Mouse (Mus musculus) thymus, postnatal 0 days (tissue): ENCODE data around the gene Cyp46a1. TPM values are rescaled to one million over a fixed set of nuclear protein-coding genes. Genes with fewer than 3 reads are reported as not detected.

ENCODE experiments used
- DNase-seq: peaks from one replicate; pipeline ENCODE4 v3.0.0-alpha.2; 2015; ENCODE audit warnings: low spot score
- polyA plus RNA-seq: library from polyadenylated mRNA; unstranded; fragments of >200 nt; fragmentation: Nextera tagmentation; extraction: Ambion mirVana; gene quantifications from 2 replicates; pipeline ENCODE4 v1.2.1, GENCODE M21; 2015

Cyp46a1 gene
- polyA plus RNA-seq, 1 experiment from 2014 or later: 0.36 TPM

- no peak for DNase-seq
Measured at GRCm38 (mm10) chr12:108355271-108355670, 21.1 kb downstream of the Cyp46a1 start.

GRCm38 (mm10) chr12:108355986-108356385, 21.8 kb downstream of the Cyp46a1 start:
- DNase-seq: no peak

- peak; percentile 48 for DNase-seq
Measured at GRCm38 (mm10) chr12:108363796-108364195, 29.6 kb downstream of the Cyp46a1 start.

- DNase-seq: no peak
Measured at GRCm38 (mm10) chr12:108365340-108365739, 31.2 kb downstream of the Cyp46a1 start.

- no peak for DNase-seq
Measured at GRCm38 (mm10) chr12:108365868-108366267, 31.7 kb downstream of the Cyp46a1 start.

- no peak for DNase-seq
Measured at GRCm38 (mm10) chr12:108367909-108368308, 33.7 kb downstream of the Cyp46a1 start.

- no peak for DNase-seq
Measured at GRCm38 (mm10) chr12:108368921-108369320, 34.7 kb downstream of the Cyp46a1 start.

- DNase-seq: no peak
Measured at GRCm38 (mm10) chr12:108370596-108371428, 36.6 kb downstream of the Cyp46a1 start, which contains the start of gene Eml1. Eml1 (plus strand) TSS chr12:108370957.

GRCm38 (mm10) chr12:108371429-108371765, 37.2 kb downstream of the Cyp46a1 start:
- no peak for DNase-seq

- DNase-seq: no peak
Measured at GRCm38 (mm10) chr12:108372241-108372640, 38.1 kb downstream of the Cyp46a1 start.

- DNase-seq: no peak
Measured at GRCm38 (mm10) chr12:108373611-108374010, 39.4 kb downstream of the Cyp46a1 start.

GRCm38 (mm10) chr12:108374689-108375088, 40.5 kb downstream of the Cyp46a1 start:
- no peak for DNase-seq

- DNase-seq: no peak
Measured at GRCm38 (mm10) chr12:108378379-108379133, 44.4 kb downstream of the Cyp46a1 start.

- no peak for DNase-seq
Measured at GRCm38 (mm10) chr12:108386476-108387232, 52.5 kb downstream of the Cyp46a1 start.

- no peak for DNase-seq
Measured at GRCm38 (mm10) chr12:108389718-108390117, 55.5 kb downstream of the Cyp46a1 start.

- no peak for DNase-seq
Measured at GRCm38 (mm10) chr12:108392254-108393044, 58.3 kb downstream of the Cyp46a1 start.

GRCm38 (mm10) chr12:108393082-108393481, 58.9 kb downstream of the Cyp46a1 start:
- DNase-seq: no peak

GRCm38 (mm10) chr12:108393637-108394036, 59.5 kb downstream of the Cyp46a1 start:
- DNase-seq: no peak

GRCm38 (mm10) chr12:108394534-108395284, 60.5 kb downstream of the Cyp46a1 start:
- DNase-seq: no peak

- DNase-seq: no peak
Measured at GRCm38 (mm10) chr12:108395285-108395660, 61.1 kb downstream of the Cyp46a1 start.
